Mouse (Mus musculus): Measurements from ENCODE around the gene Myof.

Myof gene

DNA sequence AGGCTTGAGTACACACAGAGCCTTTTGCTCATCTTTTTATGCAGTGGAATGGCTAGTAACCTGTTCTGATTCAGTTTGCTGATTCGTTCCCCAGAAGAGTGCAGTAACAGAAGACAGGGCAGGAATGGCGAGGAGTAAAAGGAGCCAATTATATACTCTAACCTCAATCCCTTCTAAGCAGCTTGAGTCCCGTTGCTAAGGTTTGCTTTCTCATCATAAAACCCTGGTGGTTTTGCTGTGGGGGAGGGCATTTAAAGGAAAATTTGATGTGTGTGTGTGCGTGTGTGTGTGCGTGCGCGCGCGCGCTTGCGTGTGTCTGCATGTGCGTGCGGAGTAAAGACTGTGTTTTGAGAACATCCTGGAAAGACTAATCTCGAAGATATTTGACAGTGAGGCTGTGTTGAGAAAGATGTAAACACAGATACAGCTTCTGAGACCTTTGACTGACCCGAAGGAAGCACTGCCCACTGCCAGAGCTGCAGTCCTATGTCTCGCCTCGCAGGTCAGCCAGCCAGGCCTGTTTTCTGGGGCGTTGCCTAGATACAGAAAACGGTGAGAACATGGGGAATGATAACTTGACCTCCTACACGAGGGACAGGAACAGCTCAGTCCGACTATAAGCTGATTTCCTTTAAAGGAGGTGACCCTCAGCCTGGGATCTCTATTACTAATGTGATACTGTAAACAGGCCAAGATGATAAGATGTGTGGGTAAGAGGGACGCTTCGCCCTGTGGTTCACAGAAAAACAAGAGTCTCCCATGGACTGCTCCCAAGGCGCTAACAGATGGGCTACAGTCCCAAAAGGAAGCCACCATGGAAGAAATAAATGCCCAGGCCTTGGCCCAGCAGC lies 39.5 kb downstream of the Myof start:
- no peak for DNase-seq (ENCODE audit: low spot score in 2 of 2)

DNA sequence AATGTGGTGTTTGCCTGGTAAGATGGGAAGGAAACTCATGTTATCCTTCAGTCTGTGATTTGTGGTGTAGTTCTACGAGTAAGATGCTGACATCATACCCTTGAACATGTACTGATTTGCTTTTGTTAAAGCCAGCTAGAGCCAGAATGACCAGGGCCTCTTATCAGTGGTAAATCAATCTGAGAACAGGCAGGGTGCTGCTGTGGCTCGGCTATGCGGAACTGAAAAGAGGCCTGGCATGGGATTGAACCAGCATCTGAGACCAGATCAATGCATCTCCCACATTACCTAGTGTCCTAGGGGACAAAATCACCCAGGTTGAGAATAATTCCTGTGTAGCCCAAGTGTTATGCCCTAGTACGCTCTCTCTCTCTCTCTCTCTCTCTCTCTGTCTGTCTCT lies 40.6 kb downstream of the Myof start:
- no peak for DNase-seq (ENCODE audit: low spot score in 2 of 2)

DNA sequence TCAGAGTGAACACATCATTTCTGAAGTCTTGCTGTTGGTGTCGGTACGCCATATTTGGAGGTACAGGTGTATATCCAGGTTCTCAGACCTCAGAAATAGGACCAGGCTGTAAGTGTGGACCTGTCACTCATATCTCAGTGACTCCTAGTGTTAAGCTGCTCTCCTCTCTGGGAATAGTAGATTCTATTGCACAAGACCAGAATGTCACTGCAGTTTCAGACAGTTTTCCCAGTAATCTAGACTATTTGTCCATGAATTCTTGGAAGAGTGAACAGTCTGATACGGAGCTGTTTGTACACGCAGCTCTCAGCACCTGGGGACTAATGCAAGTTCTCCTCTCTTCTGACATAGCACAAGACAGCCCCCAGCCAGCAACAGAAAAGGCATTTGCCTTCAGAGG lies 42.4 kb downstream of the Myof start:
- no peak for DNase-seq (ENCODE audit: low spot score in 2 of 2)

DNA sequence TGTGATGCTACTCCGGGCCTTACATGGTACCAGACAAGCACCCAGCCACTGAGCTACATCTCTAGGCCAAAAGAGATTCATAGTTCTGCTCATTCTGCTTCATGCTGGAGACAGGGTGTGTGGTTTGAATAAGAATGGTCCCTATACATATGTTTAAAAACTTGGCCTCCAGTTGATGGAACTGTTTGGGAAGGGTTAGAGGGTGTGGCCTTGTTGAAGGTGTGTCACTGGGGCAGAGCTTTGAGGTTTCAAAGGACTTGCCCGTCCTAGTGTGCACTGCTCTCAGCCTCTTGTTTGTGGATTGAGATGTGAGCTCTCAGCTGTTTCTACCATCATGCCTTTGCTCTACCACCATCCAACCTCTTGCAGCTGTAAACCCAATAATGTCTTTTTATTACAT lies 43.4 kb downstream of the Myof start:
- no peak for DNase-seq (ENCODE audit: low spot score in 2 of 2)

DNA sequence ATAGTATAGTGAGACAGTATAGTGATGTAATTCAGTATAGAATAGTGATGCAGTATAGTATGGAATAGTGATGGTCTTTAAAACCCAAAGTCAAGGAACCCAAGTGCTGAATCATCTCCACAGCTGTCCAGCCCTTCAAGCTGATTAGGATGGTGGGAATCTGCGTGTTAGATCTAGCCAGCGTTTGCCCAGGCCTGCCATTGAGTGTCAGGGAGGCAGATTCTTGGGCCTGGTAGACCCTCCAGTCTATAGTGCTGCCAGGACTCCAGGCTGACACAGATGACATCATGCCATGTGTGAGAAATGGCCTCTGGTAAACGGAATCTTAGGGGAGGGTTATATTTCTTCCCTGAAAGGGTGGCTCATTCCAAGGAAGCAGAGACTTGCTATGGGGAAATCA lies 49.1 kb downstream of the Myof start:
- no peak for DNase-seq (ENCODE audit: low spot score in 2 of 2)

DNA sequence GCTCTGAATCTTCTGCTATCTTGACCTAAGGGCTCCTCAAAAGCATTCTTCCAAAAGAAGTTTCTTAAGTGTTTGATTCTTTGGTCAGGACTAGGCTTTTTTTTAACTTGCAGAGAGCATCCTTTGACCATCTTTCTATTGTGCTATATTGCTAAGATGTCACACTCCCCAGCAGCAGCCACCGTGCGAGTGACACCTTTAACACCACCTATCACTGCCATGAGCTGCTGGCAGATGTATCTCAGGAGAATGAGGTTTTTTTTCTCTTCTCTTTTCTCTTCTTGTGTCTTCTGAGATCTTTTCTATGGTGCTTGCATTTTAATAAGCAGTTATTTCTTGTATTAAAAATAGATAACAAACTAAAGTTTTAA lies 51.2 kb downstream of the Myof start:
- DNase-seq (ENCODE audit: low spot score in 2 of 2), result no peak

DNA sequence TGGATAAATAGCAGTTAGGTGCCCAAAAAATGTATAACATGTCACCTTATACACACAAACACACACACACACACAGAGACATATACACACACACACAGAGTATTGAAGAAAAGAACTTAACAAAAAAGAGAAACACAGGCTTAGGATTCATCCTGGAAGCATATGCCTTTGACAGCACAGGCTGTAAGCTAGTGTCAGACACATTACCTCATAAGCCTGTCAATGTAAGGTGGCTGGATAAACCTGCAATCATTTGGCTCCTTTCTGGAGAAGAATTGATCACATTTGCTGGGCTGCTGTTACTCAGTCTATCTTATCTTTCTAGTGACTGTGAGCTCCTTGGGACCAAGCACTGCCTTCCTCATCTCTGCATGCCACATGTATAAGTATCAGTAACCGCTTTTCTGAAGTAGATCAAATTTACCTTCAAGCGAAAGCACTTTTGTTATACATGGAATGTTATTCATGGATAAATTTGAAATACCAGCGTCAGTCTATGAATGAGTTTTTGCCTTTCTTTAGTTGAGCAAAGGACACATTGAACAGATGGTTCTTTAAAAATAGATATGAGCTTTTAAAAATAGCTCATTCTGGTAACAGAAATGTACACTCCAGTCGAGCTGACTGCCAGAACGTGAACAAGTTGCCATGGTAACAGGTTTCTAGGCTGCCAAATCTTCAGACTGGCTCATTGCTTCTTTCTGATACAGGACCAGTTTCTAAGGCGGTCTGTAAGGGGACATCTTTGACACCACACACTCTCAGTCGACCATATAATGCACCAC lies 51.8 kb downstream of the Myof start:
- no peak for DNase-seq (ENCODE audit: low spot score in 2 of 2)

DNA sequence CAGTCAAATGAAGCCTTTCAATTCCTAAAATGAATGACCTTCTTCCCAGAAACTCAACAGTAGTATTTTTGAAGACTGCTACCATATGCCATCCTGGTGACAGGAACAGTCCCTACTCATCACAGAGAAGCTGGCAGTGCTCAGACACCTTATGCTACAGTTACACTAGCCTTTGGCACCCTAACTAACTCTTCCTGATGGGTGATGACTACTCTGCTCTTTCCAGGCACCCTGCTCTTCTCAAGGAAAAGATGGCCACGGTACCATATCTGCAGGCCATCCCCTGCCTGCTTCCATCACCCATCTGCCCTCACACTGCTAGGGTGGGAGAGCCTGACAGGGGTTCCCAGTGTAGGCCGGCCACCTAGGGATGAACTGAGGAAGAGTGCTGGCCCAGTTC lies 53.4 kb downstream of the Myof start:
- no peak for DNase-seq (ENCODE audit: low spot score in 2 of 2)

DNA sequence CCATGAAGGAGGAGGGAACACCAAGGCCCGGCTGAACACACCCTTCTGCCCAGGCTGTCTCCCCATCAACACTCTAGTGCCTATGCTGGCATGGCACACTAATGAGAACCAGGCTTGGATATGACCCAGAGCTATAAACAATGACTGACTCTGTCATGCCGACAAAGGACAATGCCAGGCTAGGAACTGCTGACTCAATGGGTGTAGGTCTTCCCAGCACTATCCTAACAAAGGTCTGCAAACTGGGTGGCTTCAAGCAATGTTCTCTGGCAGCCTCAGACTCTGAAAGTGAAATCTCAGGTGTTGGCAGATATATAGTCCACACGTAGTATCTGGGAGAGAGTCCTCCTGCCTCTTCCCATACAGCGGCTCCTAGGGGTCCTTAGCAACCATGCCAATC lies 55.2 kb downstream of the Myof start:
- no peak for DNase-seq (ENCODE audit: low spot score in 2 of 2)

DNA sequence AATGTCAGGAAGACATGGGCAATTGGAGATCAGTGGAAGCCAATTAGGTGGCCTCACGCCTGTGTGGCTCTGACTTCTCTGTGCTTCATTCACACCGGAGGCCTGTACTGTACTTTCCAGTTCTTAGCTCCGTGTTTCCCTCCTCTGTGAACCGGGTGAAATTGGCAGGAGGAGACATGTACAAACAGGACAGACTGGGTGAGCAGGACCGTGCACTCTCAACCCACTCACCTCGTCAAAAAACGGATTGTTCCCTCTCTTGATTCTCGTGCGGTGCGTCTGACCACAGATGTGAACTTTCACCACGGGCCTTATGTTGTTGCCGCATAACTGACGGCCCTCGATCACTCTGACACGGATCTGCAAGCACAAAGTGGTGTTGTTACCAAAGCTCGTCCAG lies 57.6 kb downstream of the Myof start:
- DNase-seq (ENCODE audit: low spot score in 2 of 2), result no peak

DNA sequence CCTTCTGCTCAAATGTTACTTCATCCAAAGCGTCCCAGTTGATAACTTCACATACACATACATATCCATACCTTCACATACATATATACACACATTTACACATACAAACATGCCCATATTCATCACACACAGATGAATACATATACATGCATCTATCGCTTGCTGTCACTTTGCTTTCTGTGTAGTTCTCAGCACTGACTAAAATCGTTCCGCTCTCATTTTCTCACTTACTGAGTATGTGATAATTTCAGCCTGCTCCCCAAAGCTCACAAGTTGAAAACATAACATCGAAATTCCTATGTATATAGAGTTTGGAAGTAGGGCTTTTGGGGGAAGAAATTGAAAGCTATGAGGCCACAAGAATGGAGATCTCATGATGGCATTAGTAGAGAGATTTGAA lies 67.4 kb downstream of the Myof start:
- DNase-seq (ENCODE audit: low spot score in 2 of 2), result no peak

DNA sequence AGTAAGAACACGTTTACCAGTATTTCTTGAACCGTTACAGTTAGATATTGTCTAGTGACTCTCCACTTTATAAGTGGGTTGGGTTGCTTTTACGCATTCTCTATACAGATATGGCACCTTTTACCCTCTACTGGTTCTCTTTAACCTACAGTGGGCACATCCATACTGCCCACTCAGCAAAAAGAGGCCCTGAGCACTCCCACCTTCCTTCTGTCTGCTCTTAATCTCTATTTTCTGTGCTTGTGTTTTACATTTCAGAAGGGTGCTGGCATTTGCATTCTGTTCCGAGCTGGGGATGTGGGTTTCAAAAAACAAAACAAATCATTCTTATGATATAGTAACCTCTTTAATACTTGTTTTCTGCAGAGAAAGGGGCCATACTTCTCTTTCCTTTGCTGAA lies 72.8 kb downstream of the Myof start:
- no peak for DNase-seq (ENCODE audit: low spot score in 2 of 2)

DNA sequence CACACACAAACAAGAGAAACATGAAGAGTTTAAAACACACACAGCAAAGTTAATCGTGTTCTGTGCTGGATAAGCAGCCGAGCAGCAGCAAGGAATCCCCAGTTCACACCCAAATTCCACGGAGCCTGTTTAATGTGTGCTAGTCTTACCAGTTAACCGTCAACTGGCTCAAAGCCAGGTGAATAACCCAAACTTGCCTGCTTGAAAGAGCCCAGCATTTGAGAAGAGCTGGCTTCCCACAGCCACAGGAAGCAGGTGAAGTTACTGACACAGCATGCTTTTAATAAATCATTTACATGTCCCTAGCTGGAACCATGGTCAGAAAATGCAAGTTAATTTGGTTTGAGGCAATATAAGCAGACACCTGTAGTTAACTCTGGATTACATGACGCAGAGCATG lies 73.4 kb downstream of the Myof start:
- no peak for DNase-seq (ENCODE audit: low spot score in 2 of 2)

DNA sequence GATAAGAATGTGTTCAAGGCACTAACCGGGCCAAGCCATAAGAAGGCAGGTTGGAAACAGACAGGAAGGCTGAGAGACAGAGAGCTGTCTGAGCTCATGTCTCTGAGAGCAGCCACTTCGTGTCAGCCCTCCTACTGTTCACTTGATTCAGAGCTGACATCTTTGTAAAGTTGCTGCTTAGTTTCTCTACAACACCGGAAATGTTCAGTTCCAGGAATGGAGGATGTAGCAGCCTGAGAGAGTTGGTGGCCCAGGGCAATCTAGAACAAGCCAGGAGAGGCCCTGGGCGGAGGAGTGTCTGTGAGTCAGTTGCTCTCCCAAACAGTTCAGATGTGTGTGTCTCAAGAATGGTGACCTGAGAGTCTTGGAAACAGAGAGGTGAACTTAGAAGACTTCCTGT lies 77.5 kb downstream of the Myof start:
- no peak for DNase-seq (ENCODE audit: low spot score in 2 of 2)

DNA sequence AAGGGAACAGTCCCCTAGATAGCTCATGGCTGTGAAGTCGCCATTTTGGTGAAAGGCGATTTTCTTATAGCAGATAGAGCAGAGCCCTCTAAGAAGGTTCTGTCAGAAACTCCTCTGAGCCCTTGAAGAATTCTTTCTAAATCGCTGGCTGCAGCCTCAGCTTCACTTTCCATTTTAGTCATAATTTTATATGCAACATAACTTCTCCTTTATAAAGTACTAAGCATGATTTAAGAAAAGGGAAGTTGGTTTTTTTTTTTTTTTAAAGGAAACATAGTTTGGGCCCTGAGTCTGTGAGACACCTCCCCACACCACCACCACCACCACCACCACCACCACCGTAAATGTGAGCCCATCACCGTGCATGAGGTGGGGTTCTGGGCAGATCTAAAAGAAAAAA lies 80.0 kb downstream of the Myof start:
- no peak for DNase-seq (ENCODE audit: low spot score in 2 of 2)

DNA sequence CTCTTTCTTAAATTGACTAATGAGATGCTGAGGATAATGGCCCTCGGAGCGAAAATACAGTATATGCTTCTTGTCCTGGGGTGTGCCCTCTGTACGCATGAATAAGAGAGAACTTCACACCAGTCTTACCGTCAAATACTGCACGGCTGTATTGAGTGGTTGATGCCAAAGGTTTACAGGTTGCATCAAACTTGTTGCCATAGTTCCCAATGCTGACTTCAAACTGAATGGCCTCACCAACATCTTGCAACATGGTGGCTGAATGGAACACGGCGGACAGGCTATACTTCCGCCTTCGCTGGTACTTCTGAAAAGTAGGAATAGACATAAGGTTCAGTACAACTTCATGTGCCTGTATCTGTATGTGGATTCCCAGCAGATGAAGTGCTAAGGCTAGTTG lies 82.6 kb downstream of the Myof start:
- DNase-seq (ENCODE audit: low spot score in 2 of 2), result no peak

DNA sequence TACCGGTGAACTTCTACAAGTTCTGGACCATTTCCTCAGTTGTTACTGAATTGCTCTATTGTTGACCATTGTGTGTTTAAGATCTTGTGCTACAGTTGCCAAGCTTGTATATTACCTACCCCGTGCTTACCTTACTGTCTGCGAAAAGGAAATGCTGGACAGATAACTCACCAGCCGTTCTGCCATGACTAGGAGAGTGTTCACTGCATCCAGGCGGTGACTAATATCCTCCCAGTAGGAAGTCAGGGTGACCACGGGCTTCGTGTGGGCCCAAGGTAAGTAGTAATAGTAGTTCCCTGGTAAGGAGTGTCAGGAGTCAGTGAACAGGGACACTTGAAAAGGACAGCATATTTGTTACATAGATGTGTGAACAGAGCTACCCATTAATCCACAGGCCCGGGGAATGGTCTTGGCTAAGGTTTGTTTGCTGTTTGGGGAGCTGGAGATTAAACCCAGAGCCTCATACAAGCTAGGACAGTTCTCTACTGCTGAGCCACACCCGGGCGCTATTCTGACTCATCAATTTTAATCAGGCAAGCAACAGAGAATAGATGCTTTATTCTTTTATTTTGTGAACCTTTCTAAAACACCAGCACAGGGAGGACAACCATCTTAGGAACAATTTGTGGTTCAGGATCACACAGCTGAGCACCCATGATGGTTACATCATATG lies 83.7 kb downstream of the Myof start:
- no peak for DNase-seq (ENCODE audit: low spot score in 2 of 2)

DNA sequence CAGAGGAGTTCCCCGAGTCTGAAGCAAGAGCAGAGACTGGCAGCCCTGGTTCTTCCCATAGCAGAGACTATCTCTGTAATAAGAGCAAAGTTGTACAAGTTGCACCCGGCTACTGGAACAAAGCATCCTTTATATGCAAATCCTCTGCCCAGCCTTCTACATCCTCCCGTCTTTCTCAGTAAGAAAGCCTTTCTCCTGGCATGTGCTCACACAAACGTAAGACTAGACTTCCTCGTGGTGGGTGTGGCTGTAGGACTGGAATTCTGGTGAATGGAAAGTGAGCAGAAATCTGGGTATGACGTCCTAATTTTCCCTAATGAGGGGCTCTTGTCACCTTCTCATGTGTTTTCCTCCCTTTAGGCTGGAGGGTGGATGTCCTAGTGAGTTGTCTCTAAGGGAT lies 84.3 kb downstream of the Myof start:
- DNase-seq (ENCODE audit: low spot score in 2 of 2), result no peak

DNA sequence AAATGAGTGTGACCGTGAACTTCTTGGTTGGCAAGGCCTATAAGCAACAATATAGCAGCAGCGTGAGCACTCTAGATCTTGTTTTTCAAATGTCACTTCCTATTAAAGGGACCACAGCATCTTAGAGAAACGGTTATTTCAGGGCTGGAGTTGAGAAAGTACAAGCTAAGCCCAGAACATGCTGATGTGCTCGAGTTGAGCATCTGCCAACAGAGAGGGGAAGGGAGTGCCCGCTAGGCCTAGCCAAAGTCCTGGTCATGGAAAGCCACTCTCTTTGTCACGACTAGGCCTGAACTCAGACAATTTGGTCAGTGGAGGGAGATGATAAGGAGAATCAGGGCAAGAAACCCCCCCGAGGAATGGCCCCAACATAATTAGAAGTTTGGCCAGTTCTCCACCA lies 86.1 kb downstream of the Myof start:
- DNase-seq (ENCODE audit: low spot score in 2 of 2), result no peak

DNA sequence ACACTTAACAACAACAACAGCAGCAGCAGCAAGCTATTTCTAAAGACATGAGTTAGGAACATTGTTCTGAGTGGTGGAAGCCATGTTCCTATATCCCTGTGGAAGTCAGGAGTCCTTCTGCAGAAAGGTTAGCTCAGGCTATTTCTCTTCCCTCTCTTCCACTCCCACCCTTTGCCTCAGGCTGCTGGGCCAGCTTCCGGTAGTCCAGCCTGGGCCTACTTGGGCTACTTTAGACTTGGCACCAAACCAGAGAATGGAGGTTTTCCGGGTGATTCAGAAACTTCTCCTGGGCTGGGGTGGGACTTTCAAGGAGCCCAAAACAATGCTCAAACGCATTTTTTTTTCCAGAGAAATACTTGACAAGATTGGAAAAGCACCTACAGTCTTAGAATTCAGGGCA lies 87.4 kb downstream of the Myof start:
- DNase-seq (ENCODE audit: low spot score in 2 of 2), result no peak

DNA sequence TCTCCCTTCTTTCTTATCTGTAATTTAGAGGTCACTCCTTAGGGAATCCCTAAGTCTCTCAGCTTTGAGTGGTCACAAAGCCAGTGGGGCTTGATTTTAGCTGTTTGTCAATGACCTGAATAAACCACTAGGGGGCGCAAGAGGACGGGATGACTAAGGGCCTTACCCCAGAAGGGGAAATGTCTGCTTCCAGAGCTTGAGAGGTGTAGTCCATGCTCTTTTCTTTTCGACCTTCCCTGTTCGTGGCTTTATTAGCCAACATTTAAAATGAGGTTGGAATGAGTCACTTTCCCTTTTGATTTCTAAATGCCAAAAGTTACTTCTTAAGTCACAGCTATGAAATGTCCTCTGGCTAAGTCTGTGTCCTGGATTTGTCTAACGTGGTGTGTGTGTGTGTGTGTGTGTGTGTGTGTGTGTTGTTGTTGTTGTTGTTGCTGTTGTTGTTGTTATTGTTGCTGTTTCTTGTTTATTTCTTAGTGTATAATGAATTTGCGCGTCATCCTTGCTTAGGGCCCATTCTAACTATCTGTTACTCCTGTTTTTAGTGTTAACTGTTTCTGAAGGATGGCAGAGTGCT lies 87.9 kb downstream of the Myof start:
- DNase-seq (ENCODE audit: low spot score in 2 of 2), result peak; percentile 30 to 70

DNA sequence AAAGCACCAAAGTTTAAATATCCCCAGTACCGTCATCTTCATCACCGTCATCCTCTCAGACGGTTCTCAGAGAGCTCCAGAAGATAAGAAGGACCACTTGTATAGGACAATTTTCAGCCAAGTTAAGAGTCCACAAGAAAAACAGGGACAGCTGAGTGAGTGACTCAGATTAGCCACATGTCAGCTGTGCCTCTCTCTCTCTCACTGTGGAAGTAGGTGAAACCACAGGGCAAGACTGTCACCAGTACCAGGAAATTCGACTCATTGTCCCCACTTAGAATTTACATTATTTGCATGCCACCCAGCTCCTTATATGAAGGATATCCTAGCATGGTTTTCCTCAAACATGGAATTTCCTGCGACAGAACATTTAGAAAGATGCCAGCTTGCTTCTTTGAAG lies 88.6 kb downstream of the Myof start:
- no peak for DNase-seq (ENCODE audit: low spot score in 2 of 2)

DNA sequence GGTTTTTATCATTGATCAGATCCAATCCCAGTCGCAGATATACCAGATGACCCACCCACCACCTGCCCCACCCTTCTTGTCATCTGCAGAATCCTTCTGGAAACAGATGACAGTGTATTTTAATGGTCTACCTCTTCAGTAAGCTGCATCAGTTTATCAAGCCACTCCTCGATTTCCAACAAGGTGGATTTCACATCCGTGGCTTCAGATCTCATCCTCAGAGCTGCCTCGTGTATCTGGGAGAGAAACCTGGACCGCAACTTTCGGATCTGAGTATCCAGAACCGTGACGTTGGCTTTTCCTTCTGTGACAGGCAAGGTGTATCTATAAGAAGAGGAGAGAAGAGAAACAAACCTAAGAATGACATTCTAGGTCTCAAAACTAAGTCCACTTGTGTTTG lies 89.1 kb downstream of the Myof start:
- DNase-seq (ENCODE audit: low spot score in 2 of 2), result no peak
